Mouse (Mus musculus) ES-Bruce4 (cell line): Measurements from ENCODE around the gene Fads2. TPM values are rescaled to one million over a fixed set of nuclear protein-coding genes. Genes with fewer than 3 reads are reported as not detected.

Experiments used
- H3K27ac ChIP-seq: 2 replicates; pipeline ENCODE4 v1.5.1; 2012; ENCODE audit warnings: low read length, inconsistent platforms; ENCODE audit not compliant: insufficient read depth
- H3K27me3 ChIP-seq: 2 replicates; pipeline ENCODE4 v1.6.1; 2012; ENCODE audit warnings: mild to moderate bottlenecking, low read length, inconsistent platforms; ENCODE audit not compliant: control insufficient read depth, poor library complexity, insufficient read depth, severe bottlenecking
- H3K36me3 ChIP-seq: 2 replicates; pipeline ENCODE4 v1.6.1; 2012; ENCODE audit warnings: inconsistent platforms, mild to moderate bottlenecking, low read length, moderate library complexity; ENCODE audit not compliant: control insufficient read depth, poor library complexity, insufficient read depth, severe bottlenecking
- H3K4me1 ChIP-seq: one replicate; pipeline ENCODE4 v1.8.1; 2011; ENCODE audit warnings: low read length; ENCODE audit not compliant: control insufficient read depth, insufficient read depth
- H3K4me3 ChIP-seq: 2 replicates; pipeline ENCODE4 v1.5.1; 2011; ENCODE audit warnings: low read depth, mild to moderate bottlenecking, low read length
- H3K9ac ChIP-seq: 2 replicates; pipeline ENCODE4 v1.6.1; 2012; ENCODE audit warnings: low read depth, mild to moderate bottlenecking, inconsistent platforms; ENCODE audit not compliant: poor library complexity, severe bottlenecking
- H3K9me3 ChIP-seq: replicated peaks from 2 replicates; pipeline ENCODE4 v1.6.1; 2012; ENCODE audit warnings: mild to moderate bottlenecking, low read length, inconsistent platforms; ENCODE audit not compliant: control insufficient read depth, poor library complexity, insufficient read depth, severe bottlenecking
- CTCF ChIP-seq: IDR thresholded peaks from one replicate; pipeline ENCODE4 v1.8.1; 2011; ENCODE audit warnings: low read depth, low read length
- EP300 ChIP-seq: IDR thresholded peaks from 2 replicates; pipeline ENCODE4 v1.6.1; 2011; ENCODE audit warnings: low read depth, low read length; ENCODE audit not compliant: insufficient read depth
- POLR2A ChIP-seq: IDR thresholded peaks from one replicate; pipeline ENCODE4 v1.8.1; 2011; ENCODE audit warnings: low read length; ENCODE audit not compliant: insufficient read depth
- polyA plus RNA-seq: library from polyadenylated mRNA; stranded (reverse); fragments of >200 nt; gene quantifications from 2 replicates; pipeline ENCODE4 v1.2.4, GENCODE M21; 2011; ENCODE audit warnings: low read depth; ENCODE audit not compliant: missing spikeins, insufficient read depth, insufficient read length

Fads2 gene
- polyA plus RNA-seq, 1 experiment: 104 TPM

- no peak for TF ChIP-seq CTCF
- no peak for TF ChIP-seq EP300
- TF ChIP-seq POLR2A: no peak
- Histone ChIP-seq H3K4me1 (no peaks in the 10 kb centered on the region), H3K27me3 (no peaks in the 10 kb centered on the region), H3K9me3 (no peaks in the 10 kb centered on the region), H3K9ac (no peak overlapping the region), H3K4me3 (no peak overlapping the region), H3K27ac (no peak overlapping the region), H3K36me3 (no peaks in the 10 kb centered on the region)
Measured at GRCm38 (mm10) chr19:10058352-10058825, 43.2 kb downstream of the Fads2 start.

- Histone ChIP-seq H3K9ac (no peak overlapping the region), H3K27ac (no peak overlapping the region), H3K9me3 (no peaks in the 10 kb centered on the region), H3K4me3 (no peak overlapping the region), H3K36me3 (no peaks in the 10 kb centered on the region), H3K27me3 (no peaks in the 10 kb centered on the region), H3K4me1 (no peaks in the 10 kb centered on the region)
- TF ChIP-seq EP300: no peak
- no peak for TF ChIP-seq CTCF
- TF ChIP-seq POLR2A: no peak
Measured at GRCm38 (mm10) chr19:10057486-10058351, 43.8 kb downstream of the Fads2 start.

- H3K36me3 ChIP-seq: no peaks in the 10 kb centered on the region
- no peaks in the 10 kb centered on the region for H3K27me3 ChIP-seq
- H3K9me3 ChIP-seq: no peaks in the 10 kb centered on the region
- H3K9ac ChIP-seq: no peak overlapping the region
- no peaks in the 10 kb centered on the region for H3K4me1 ChIP-seq
- H3K27ac ChIP-seq: no peak overlapping the region
- H3K4me3 ChIP-seq: no peak overlapping the region
- TF ChIP-seq CTCF (no peak), POLR2A (no peak), EP300 (no peak)
Measured at GRCm38 (mm10) chr19:10056686-10057085, 44.9 kb downstream of the Fads2 start.

- Histone ChIP-seq H3K27ac (no peak overlapping the region), H3K9me3 (no peaks in the 10 kb centered on the region), H3K9ac (no peak overlapping the region), H3K27me3 (no peaks in the 10 kb centered on the region), H3K4me3 (no peak overlapping the region), H3K36me3 (no peaks in the 10 kb centered on the region), H3K4me1 (no peaks in the 10 kb centered on the region)
- TF ChIP-seq EP300 (no peak), POLR2A (no peak), CTCF (no peak)
Measured at GRCm38 (mm10) chr19:10055783-10056660, 45.5 kb downstream of the Fads2 start.

- Histone ChIP-seq H3K4me3 (no peak overlapping the region), H3K27me3 (no peaks in the 10 kb centered on the region), H3K9ac (no peak overlapping the region), H3K36me3 (no peaks in the 10 kb centered on the region), H3K4me1 (no peaks in the 10 kb centered on the region), H3K9me3 (no peaks in the 10 kb centered on the region), H3K27ac (no peak overlapping the region)
- TF ChIP-seq EP300 (no peak), POLR2A (no peak), CTCF (no peak)
Measured at GRCm38 (mm10) chr19:10055261-10055660, 46.3 kb downstream of the Fads2 start.
